Mouse (Mus musculus): Measurements from ENCODE around the gene Ubxn11. TPM values are rescaled to one million over a fixed set of nuclear protein-coding genes. Genes with fewer than 3 reads are reported as not detected.
"Not testable (repeated sequence)": the region's sequence is repeated elsewhere in the genome, so short reads cannot be mapped to it uniquely, and the experiment has no call there.

Gene Ubxn11
- polyA plus RNA-seq, 1 experiment from 2014 or later, result 8.3 TPM

DNA sequence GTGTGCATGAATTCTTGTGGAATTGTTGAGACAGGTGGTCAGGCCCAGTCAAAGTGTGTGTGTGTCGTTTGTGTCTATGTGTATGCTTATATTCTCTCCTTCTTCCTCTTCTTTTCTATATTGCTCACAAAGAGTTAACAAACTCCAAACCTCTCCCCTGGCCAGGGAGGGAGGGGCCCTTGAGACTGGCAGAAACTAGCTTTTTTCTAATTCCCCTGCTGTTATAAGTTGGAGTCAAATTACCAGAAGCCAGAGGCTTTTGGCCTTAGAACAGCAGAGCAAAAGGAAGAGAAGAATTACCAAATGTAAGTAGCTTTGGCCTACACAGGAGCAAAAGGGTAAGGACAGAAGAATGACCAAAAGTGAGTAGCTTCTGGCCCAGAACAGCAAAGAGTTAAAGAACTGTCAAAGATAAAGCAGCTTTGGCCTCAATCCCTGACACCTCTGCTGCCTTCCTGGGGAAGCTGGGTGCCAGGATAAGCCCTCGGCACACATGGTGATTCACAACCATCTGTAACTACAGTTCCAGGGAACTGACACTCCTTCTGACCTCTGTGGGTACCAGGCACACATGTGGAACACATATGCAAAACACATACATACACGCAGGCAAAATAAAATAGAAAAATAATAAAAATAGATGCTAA, 34.0 kb downstream of the Ubxn11 start:
- Histone ChIP-seq H3K9ac (replicated peaks; ENCODE audit: low read depth, low read length) (no peak overlapping the region), H3K36me3 (ENCODE audit: control insufficient read depth, insufficient read depth, low read length) (0 out of 2 replicates have a peak, but pooled peaks cover 4% of the 10 kb centered on the region), H3K9me3 (ENCODE audit: control insufficient read depth, low read depth, low read length) (no peaks in the 10 kb centered on the region), H3K4me1 (ENCODE audit: control insufficient read depth, insufficient read depth, low read length) (no peaks in the 10 kb centered on the region), H3K27ac (ENCODE audit: low read length) (0 out of 2 replicates have a peak overlapping the region, but pooled peaks have one; percentile 4), H3K27me3 (ENCODE audit: control insufficient read depth, insufficient read depth, low read length) (no peaks in the 10 kb centered on the region), H3K4me3 (ENCODE audit: low read depth, low read length) (no peak overlapping the region), H3K4me2 (replicated peaks; ENCODE audit: low read depth, low read length) (no peak overlapping the region)
- 45% methylated on average over 3 of the region's 3 CpGs for WGBS
- ATAC-seq (ENCODE audit: insufficient number of reproducible peaks, insufficient read depth, low FRiP score, low read depth), result no peak

DNA sequence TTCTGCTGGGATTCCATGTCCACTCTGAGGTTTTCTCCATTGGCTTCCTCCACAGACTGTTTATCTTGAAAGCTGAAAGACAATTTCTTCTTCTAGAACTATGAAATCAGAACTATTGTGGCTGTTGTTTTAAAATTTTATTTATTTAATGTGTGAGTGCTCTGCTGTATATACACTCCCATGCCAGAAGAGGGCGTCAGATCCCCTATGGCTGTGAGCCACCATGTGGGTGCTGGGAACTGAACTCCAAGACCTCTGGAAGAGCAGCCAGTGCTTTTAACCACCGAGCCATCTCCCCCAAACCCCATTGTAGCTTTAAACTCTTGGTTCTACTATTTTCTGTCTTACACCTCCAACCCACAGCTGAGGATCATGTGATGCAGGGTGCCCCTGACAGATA, 36.5 kb downstream of the Ubxn11 start:
- ATAC-seq (ENCODE audit: insufficient number of reproducible peaks, insufficient read depth, low FRiP score, low read depth), result no peak
- Histone ChIP-seq H3K4me1 (ENCODE audit: control insufficient read depth, insufficient read depth, low read length) (no peaks in the 10 kb centered on the region), H3K36me3 (ENCODE audit: control insufficient read depth, insufficient read depth, low read length) (0 out of 2 replicates have a peak, but pooled peaks cover 4% of the 10 kb centered on the region), H3K27me3 (ENCODE audit: control insufficient read depth, insufficient read depth, low read length) (no peaks in the 10 kb centered on the region), H3K27ac (ENCODE audit: low read length) (no peak overlapping the region), H3K9ac (replicated peaks; ENCODE audit: low read depth, low read length) (no peak overlapping the region), H3K4me2 (replicated peaks; ENCODE audit: low read depth, low read length) (no peak overlapping the region), H3K4me3 (ENCODE audit: low read depth, low read length) (no peak overlapping the region), H3K9me3 (ENCODE audit: control insufficient read depth, low read depth, low read length) (no peaks in the 10 kb centered on the region)
- 85% methylated on average over 2 of the region's 2 CpGs for WGBS

DNA sequence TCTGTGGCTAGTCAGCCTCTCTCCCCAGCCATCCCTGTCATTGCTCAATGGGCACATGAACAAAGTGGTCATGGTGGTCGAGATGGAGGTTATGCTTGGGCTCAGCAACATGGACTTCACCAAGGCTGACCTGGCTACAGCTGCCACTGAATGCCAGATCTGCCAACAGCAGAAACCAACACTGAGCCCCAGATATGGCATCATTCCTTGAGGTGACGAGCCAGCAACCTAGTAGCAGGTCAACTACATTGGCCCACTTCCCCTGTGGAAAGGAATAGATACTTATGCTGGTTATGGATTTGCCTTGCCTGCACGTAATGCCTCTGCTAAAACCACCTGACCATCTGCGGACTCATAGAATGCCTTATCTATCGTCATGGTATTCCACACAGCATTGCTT, 41.9 kb downstream of the Ubxn11 start:
- H3K9me3 ChIP-seq (ENCODE audit: control insufficient read depth, low read depth, low read length); H3K4me1 ChIP-seq (ENCODE audit: control insufficient read depth, insufficient read depth, low read length); ATAC-seq (ENCODE audit: insufficient number of reproducible peaks, insufficient read depth, low FRiP score, low read depth); H3K36me3 ChIP-seq (ENCODE audit: control insufficient read depth, insufficient read depth, low read length); H3K4me2 ChIP-seq (replicated peaks; ENCODE audit: low read depth, low read length); H3K9ac ChIP-seq (replicated peaks; ENCODE audit: low read depth, low read length); H3K27me3 ChIP-seq (ENCODE audit: control insufficient read depth, insufficient read depth, low read length); H3K4me3 ChIP-seq (ENCODE audit: low read depth, low read length); H3K27ac ChIP-seq (ENCODE audit: low read length): not testable (repeated sequence)
- 91% methylated on average over 5 of the region's 5 CpGs for WGBS

DNA sequence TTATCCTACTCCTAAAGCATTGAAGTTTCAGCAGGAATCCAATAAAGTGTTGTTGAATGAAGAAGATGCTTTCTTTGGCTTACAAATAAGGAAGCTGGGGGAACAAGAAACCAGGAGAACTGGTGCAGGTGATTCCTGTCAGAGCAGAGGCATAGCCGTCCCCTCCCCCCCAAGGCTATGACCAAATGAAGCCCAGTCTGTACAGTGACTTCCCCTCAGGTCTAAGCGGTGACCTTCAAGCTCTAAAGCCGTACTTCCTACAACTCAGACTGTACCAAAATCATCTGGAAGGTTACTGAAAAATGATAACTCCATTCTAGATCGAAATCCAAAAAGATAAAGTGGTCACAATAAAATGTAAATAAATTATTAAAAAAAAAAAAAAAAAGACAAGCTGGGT, 47.0 kb downstream of the Ubxn11 start:
- no peak overlapping the region for H3K27ac ChIP-seq (ENCODE audit: low read length)
- no peaks in the 10 kb centered on the region for H3K4me1 ChIP-seq (ENCODE audit: control insufficient read depth, insufficient read depth, low read length)
- no peaks in the 10 kb centered on the region for H3K9me3 ChIP-seq (ENCODE audit: control insufficient read depth, low read depth, low read length)
- WGBS, result 94% methylated on average over 4 of the region's 4 CpGs
- no peak for ATAC-seq (ENCODE audit: insufficient number of reproducible peaks, insufficient read depth, low FRiP score, low read depth)
- peaks cover 16% of the 10 kb centered on the region for H3K36me3 ChIP-seq (ENCODE audit: control insufficient read depth, insufficient read depth, low read length)
- no peak overlapping the region for H3K4me2 ChIP-seq (replicated peaks; ENCODE audit: low read depth, low read length)
- no peaks in the 10 kb centered on the region for H3K27me3 ChIP-seq (ENCODE audit: control insufficient read depth, insufficient read depth, low read length)
- H3K9ac ChIP-seq (replicated peaks; ENCODE audit: low read depth, low read length), result no peak overlapping the region
- no peak overlapping the region for H3K4me3 ChIP-seq (ENCODE audit: low read depth, low read length)

DNA sequence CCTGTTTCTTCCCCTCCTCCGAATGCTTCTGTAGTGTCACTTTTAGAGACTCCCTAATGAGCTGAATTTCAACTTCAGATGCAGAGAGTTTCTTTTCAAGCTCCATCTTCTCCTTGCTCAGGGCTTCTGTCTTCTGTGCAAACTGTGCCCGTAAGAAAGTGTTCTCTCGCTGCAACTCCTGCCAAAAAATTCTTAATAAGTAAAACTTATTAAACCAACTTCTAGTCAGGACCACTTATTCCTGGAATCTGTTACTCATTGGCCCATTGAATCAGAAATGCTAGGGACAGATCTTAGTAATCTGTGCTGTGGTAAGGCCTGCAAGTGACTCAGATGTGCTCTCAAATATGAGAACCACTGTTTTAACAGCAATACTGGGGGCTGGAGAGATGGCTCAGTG, 49.7 kb downstream of the Ubxn11 start:
- no peaks in the 10 kb centered on the region for H3K9me3 ChIP-seq (ENCODE audit: control insufficient read depth, low read depth, low read length)
- no peaks in the 10 kb centered on the region for H3K27me3 ChIP-seq (ENCODE audit: control insufficient read depth, insufficient read depth, low read length)
- H3K36me3 ChIP-seq (ENCODE audit: control insufficient read depth, insufficient read depth, low read length), result peaks cover 16% of the 10 kb centered on the region
- no peak overlapping the region for H3K9ac ChIP-seq (replicated peaks; ENCODE audit: low read depth, low read length)
- no peak overlapping the region for H3K4me3 ChIP-seq (ENCODE audit: low read depth, low read length)
- H3K4me1 ChIP-seq (ENCODE audit: control insufficient read depth, insufficient read depth, low read length), result no peaks in the 10 kb centered on the region
- no peak overlapping the region for H3K27ac ChIP-seq (ENCODE audit: low read length)
- WGBS, result 89% methylated on average over 3 of the region's 3 CpGs
- H3K4me2 ChIP-seq (replicated peaks; ENCODE audit: low read depth, low read length), result no peak overlapping the region
- ATAC-seq (ENCODE audit: insufficient number of reproducible peaks, insufficient read depth, low FRiP score, low read depth), result no peak

DNA sequence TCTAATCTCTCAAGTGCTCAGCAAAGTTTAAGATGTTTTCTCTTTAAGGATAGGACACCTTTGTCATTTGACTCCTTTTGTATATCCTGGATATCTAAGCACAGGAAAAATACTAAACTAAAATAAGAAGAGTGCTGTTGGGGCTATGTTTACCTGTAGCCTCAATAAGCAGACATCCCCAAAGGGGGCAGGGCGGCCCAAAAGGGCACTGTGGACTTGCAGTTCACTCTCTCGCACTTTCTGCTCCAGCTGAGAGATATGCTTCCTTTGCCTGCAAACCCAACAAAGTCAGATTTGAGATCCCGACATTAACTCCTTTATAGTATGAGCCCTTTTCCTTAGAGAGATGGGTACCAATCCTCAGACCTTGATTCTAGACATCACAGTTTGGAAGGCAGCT, 51.3 kb downstream of the Ubxn11 start:
- Histone ChIP-seq H3K9me3 (ENCODE audit: control insufficient read depth, low read depth, low read length) (no peaks in the 10 kb centered on the region), H3K36me3 (ENCODE audit: control insufficient read depth, insufficient read depth, low read length) (peaks cover 10% of the 10 kb centered on the region), H3K4me2 (replicated peaks; ENCODE audit: low read depth, low read length) (no peak overlapping the region), H3K27me3 (ENCODE audit: control insufficient read depth, insufficient read depth, low read length) (no peaks in the 10 kb centered on the region), H3K4me3 (ENCODE audit: low read depth, low read length) (no peak overlapping the region), H3K4me1 (ENCODE audit: control insufficient read depth, insufficient read depth, low read length) (no peaks in the 10 kb centered on the region), H3K27ac (ENCODE audit: low read length) (no peak overlapping the region), H3K9ac (replicated peaks; ENCODE audit: low read depth, low read length) (no peak overlapping the region)
- 89% methylated on average over 3 of the region's 3 CpGs for WGBS
- no peak for ATAC-seq (ENCODE audit: insufficient number of reproducible peaks, insufficient read depth, low FRiP score, low read depth)

DNA sequence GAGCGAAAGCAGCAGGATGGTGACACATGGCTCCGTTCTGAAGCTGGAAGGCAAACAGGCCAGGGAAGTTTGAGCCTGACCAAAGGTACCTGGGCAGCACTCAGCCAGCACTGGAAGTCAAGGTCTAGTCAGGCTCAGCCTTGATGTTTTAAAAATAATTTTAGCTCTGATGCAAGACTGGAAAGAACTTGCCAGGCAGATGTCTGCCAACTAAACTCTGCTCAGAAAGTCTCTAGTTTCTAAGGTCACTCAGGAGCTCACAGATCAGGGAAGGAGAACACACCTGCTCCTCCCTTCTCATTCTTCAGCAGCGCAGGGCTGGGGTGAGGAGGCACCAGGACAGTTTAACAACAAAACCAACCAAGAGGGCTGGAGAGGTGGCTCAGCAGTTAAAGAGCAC, 52.0 kb downstream of the Ubxn11 start:
- ATAC-seq (ENCODE audit: insufficient number of reproducible peaks, insufficient read depth, low FRiP score, low read depth), result no peak

DNA sequence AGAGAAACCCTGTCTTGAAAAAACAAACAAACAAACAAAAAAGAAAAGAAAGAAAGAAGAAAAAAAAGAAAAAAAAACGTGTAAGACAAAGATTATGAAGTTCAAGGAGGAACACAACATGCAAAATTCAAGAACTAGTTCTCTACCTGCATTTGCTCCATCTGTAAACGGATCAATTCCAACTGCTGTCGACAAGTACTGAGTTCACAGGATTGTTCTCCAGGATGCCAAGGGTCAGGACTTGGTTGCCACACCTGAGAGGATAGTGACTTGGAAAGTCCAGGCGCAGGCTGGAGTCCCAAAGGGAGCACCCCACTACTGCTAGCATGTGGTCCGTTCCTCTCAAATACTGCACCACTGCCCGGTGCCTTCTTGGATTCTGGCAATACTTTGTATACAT, 53.2 kb downstream of the Ubxn11 start:
- no peak overlapping the region for H3K4me3 ChIP-seq (ENCODE audit: low read depth, low read length)
- no peak for ATAC-seq (ENCODE audit: insufficient number of reproducible peaks, insufficient read depth, low FRiP score, low read depth)
- peaks cover 6% of the 10 kb centered on the region for H3K36me3 ChIP-seq (ENCODE audit: control insufficient read depth, insufficient read depth, low read length)
- no peaks in the 10 kb centered on the region for H3K9me3 ChIP-seq (ENCODE audit: control insufficient read depth, low read depth, low read length)
- no peak overlapping the region for H3K4me2 ChIP-seq (replicated peaks; ENCODE audit: low read depth, low read length)
- H3K27me3 ChIP-seq (ENCODE audit: control insufficient read depth, insufficient read depth, low read length), result no peaks in the 10 kb centered on the region
- no peaks in the 10 kb centered on the region for H3K4me1 ChIP-seq (ENCODE audit: control insufficient read depth, insufficient read depth, low read length)
- no peak overlapping the region for H3K27ac ChIP-seq (ENCODE audit: low read length)
- WGBS, result 89% methylated on average over 6 of the region's 6 CpGs
- no peak overlapping the region for H3K9ac ChIP-seq (replicated peaks; ENCODE audit: low read depth, low read length)

More for the DNA sequence above, 52.0 kb downstream of the Ubxn11 start:
- Histone ChIP-seq H3K4me1 (ENCODE audit: control insufficient read depth, insufficient read depth, low read length) (no peaks in the 10 kb centered on the region), H3K9ac (replicated peaks; ENCODE audit: low read depth, low read length) (no peak overlapping the region), H3K4me3 (ENCODE audit: low read depth, low read length) (no peak overlapping the region), H3K4me2 (replicated peaks; ENCODE audit: low read depth, low read length) (no peak overlapping the region), H3K27ac (ENCODE audit: low read length) (no peak overlapping the region), H3K36me3 (ENCODE audit: control insufficient read depth, insufficient read depth, low read length) (peaks cover 6% of the 10 kb centered on the region), H3K27me3 (ENCODE audit: control insufficient read depth, insufficient read depth, low read length) (no peaks in the 10 kb centered on the region), H3K9me3 (ENCODE audit: control insufficient read depth, low read depth, low read length) (no peaks in the 10 kb centered on the region)
- WGBS, result 89% methylated on average over 3 of the region's 3 CpGs

DNA sequence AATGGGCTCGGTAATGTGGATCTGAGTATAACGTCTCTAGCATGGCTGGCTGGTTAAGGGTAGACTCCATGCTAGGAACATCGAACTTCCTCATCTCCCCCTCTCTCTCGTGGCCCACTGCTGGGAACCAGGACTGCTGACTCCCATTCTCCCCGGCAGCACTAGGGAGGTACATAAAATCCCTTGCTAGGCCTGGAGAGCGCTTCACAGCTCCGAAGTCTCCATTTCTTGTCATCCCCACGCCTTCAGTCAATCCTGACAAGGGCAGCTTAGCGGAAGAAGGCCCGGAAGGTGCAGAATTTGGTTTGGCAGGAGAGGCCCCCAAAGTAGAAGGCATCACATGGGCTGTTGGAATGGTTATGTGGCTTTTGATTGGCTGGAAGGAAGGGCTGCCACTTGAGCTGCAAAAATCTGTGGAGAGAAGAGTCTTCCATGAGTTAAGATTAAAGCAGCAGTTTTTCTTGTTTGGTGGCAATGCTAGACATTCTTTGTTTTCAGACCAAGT, 53.6 kb downstream of the Ubxn11 start:
- no peak for ATAC-seq (ENCODE audit: insufficient number of reproducible peaks, insufficient read depth, low FRiP score, low read depth)
- H3K9me3 ChIP-seq (ENCODE audit: control insufficient read depth, low read depth, low read length), result no peaks in the 10 kb centered on the region
- H3K4me1 ChIP-seq (ENCODE audit: control insufficient read depth, insufficient read depth, low read length), result no peaks in the 10 kb centered on the region
- no peak overlapping the region for H3K4me2 ChIP-seq (replicated peaks; ENCODE audit: low read depth, low read length)
- 93% methylated on average over 10 of the region's 10 CpGs for WGBS
- H3K4me3 ChIP-seq (ENCODE audit: low read depth, low read length), result no peak overlapping the region
- H3K27ac ChIP-seq (ENCODE audit: low read length), result no peak overlapping the region
- no peaks in the 10 kb centered on the region for H3K27me3 ChIP-seq (ENCODE audit: control insufficient read depth, insufficient read depth, low read length)
- peaks cover 6% of the 10 kb centered on the region for H3K36me3 ChIP-seq (ENCODE audit: control insufficient read depth, insufficient read depth, low read length)
- H3K9ac ChIP-seq (replicated peaks; ENCODE audit: low read depth, low read length), result no peak overlapping the region
